Mouse (Mus musculus) liver, embryonic 14.5 days (tissue): Measurements from ENCODE around the gene Ifi27. TPM values are rescaled to one million over a fixed set of nuclear protein-coding genes. Genes with fewer than 3 reads are reported as not detected.

Experiments
- ATAC-seq: fragments of 200-750 bp; cut with Nextera tagmentation; 2 replicates; pipeline ENCODE4 v1.8.0; 2017; ENCODE audit warnings: moderate number of reproducible peaks, mild to moderate bottlenecking, moderate library complexity; ENCODE audit not compliant: insufficient read depth
- DNase-seq, 3 experiments: peaks; one replicate each; pipeline ENCODE4 v3.0.0-alpha.2; 2012 to 2013; ENCODE audit warnings: low read depth in 3 of 3, low spot score in 3 of 3
- H3K27ac ChIP-seq: fragments of 300-500 bp; sonication (generic); 2 replicates; pipeline ENCODE4 v1.5.1; 2014; ENCODE audit warnings: moderate library complexity, mild to moderate bottlenecking, control low read depth, inconsistent platforms
- H3K27me3 ChIP-seq: fragments of 300-500 bp; sonication (generic); 2 replicates; pipeline ENCODE4 v1.6.1; 2014; ENCODE audit warnings: mild to moderate bottlenecking, low read length, moderate library complexity; ENCODE audit not compliant: control insufficient read depth, insufficient read depth
- H3K36me3 ChIP-seq: fragments of 300-500 bp; sonication (generic); replicated peaks from 2 replicates; pipeline ENCODE4 v1.6.1; 2014; ENCODE audit warnings: low read depth; ENCODE audit not compliant: control insufficient read depth, insufficient read depth
- H3K4me1 ChIP-seq, 2 experiments: fragments of 200-500 bp in 1 of 2; fragments of 300-500 bp in 1 of 2; sonication (generic) in 1 of 2; replicated peaks; 2 replicates each; pipeline ENCODE4 v1.6.1; 2012 to 2014; ENCODE audit warnings: antibody characterized with exemption in 1 of 2, inconsistent platforms in 1 of 2, low read length in 1 of 2; ENCODE audit not compliant: control insufficient read depth in 2 of 2, insufficient read depth in 2 of 2
- H3K4me2 ChIP-seq: fragments of 300-500 bp; sonication (generic); 2 replicates; pipeline ENCODE4 v1.6.1; 2014; ENCODE audit warnings: low read depth, mild to moderate bottlenecking, control low read depth, moderate library complexity
- H3K4me3 ChIP-seq, 2 experiments: fragments of 200-500 bp in 1 of 2; fragments of 300-500 bp in 1 of 2; sonication (generic) in 1 of 2; 2 replicates each; pipeline ENCODE4 v1.5.1; 2012 to 2014; ENCODE audit warnings: low read depth in 2 of 2, low read length in 2 of 2, mild to moderate bottlenecking in 2 of 2, control low read depth in 1 of 2, inconsistent platforms in 1 of 2, moderate library complexity in 1 of 2; ENCODE audit not compliant: insufficient read depth in 1 of 2
- H3K9ac ChIP-seq: fragments of 300-500 bp; sonication (generic); replicated peaks from 2 replicates; pipeline ENCODE4 v1.6.1; 2014; ENCODE audit warnings: mild to moderate bottlenecking, control low read depth, moderate library complexity
- H3K9me3 ChIP-seq: fragments of 300-500 bp; sonication (generic); 2 replicates; pipeline ENCODE4 v1.6.1; 2016; ENCODE audit warnings: low read length, mixed read lengths; ENCODE audit not compliant: control insufficient read depth
- CTCF ChIP-seq: IDR thresholded peaks from 2 replicates; pipeline ENCODE4 v1.5.1; 2016; ENCODE audit warnings: antibody characterized with exemption, low read depth, control low read depth
- EP300 ChIP-seq: IDR thresholded peaks from 2 replicates; pipeline ENCODE4 v1.6.1; 2016; ENCODE audit warnings: antibody characterized with exemption, low read depth
- WGBS: fragments of 180-500 bp; shearing (Covaris S2); extraction: QIAGEN DNeasy Blood & Tissue Kit; methylation state at CpG from one replicate; pipeline ENCODE4 v1.1.7; 2014; ENCODE audit not compliant: insufficient replicate concordance; 5-methylcytosine and 5-hydroxymethylcytosine counted together
- polyA plus RNA-seq, 2 experiments: library from polyadenylated mRNA; depleted of rRNA in 1 of 2; stranded (reverse) in 1 of 2; unstranded in 1 of 2; fragments of >200 nt; fragmentation: Nextera tagmentation in 1 of 2; extraction: Ambion mirVana in 1 of 2; gene quantifications; 2 replicates each; pipeline versions ENCODE4 v1.2.1 to v1.2.3; 2012 to 2014

Ifi27 gene
- polyA plus RNA-seq, 2 experiments = 9.3 to 18.6 TPM

GRCm38 (mm10) chr12:103487276-103487675 is 53.3 kb downstream of the Ifi27 start:
- H3K9ac ChIP-seq = no peak overlapping the region
- DNase-seq (no peak), ATAC-seq (no peak)
- H3K4me2 ChIP-seq = no peak overlapping the region
- H3K36me3 ChIP-seq = no peaks in the 10 kb centered on the region
- no peak overlapping the region for H3K4me3 ChIP-seq
- no peak overlapping the region for H3K27ac ChIP-seq
- H3K4me1 ChIP-seq = no peaks in the 10 kb centered on the region
- H3K27me3 ChIP-seq = no peaks in the 10 kb centered on the region
- TF ChIP-seq CTCF (no peak), EP300 (no peak)
- no peaks in the 10 kb centered on the region for H3K9me3 ChIP-seq
- WGBS = 33% methylated on average over 4 of the region's 4 CpGs

DNA sequence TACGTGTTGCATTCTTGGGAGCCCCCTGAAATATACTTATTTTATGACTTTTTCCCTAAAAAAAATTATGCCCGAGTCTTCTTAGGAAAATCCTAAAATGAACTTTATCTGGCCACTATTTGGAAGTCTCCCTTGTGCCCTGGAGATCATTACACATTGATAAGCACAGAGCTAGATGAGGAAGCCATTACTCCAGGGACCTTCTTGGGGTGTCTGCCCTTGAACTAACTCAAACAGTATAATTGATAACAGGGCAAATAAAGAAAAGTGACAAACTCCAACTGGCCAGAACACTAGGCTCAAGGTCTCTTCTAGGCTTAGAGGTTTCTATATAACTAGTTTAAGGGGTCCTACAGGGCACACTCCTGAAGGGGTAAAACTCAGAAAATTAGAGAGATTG is 53.7 kb downstream of the Ifi27 start:
- Histone ChIP-seq H3K27me3 (no peaks in the 10 kb centered on the region), H3K4me1 (no peaks in the 10 kb centered on the region), H3K4me3 (no peak overlapping the region), H3K27ac (no peak overlapping the region), H3K4me2 (no peak overlapping the region), H3K36me3 (no peaks in the 10 kb centered on the region), H3K9ac (no peak overlapping the region), H3K9me3 (no peaks in the 10 kb centered on the region)
- DNase-seq (no peak), ATAC-seq (no peak)
- TF ChIP-seq CTCF (no peak), EP300 (no peak)
- 30% methylated on average over 2 of the region's 2 CpGs for WGBS

Other genes with a start within 250 kb of the Ifi27 start
- not detected in 2 replicates for gene Prima1, start 192.1 kb upstream of the Ifi27 start, polyA plus RNA-seq (2012; rRNA removed)
- gene Prima1, start 192.1 kb upstream of the Ifi27 start, polyA plus RNA-seq (2014; fragmentation: Nextera tagmentation; extraction: Ambion mirVana) = not detected in 2 replicates
- 0.09 TPM in 1 of 2 replicates, not detected in the other for gene Fam181a, start 123.2 kb upstream of the Ifi27 start, polyA plus RNA-seq (2012; rRNA removed)
- not detected in 2 replicates for gene Fam181a, start 123.2 kb upstream of the Ifi27 start, polyA plus RNA-seq (2014; fragmentation: Nextera tagmentation; extraction: Ambion mirVana)
- gene Asb2, start 78.2 kb upstream of the Ifi27 start, polyA plus RNA-seq (2012; rRNA removed) = 3.6 TPM in 2 replicates
- gene Asb2, start 78.2 kb upstream of the Ifi27 start, polyA plus RNA-seq (2014; fragmentation: Nextera tagmentation; extraction: Ambion mirVana) = 2.1 and 2.5 TPM in 2 replicates
- 12.0 and 13.3 TPM in 2 replicates for gene Otub2, start 45.5 kb upstream of the Ifi27 start, polyA plus RNA-seq (2012; rRNA removed)
- gene Otub2, start 45.5 kb upstream of the Ifi27 start, polyA plus RNA-seq (2014; fragmentation: Nextera tagmentation; extraction: Ambion mirVana) = 20.0 and 24.9 TPM in 2 replicates
- gene 9330161L09Rik, start 26.4 kb upstream of the Ifi27 start, polyA plus RNA-seq (2012; rRNA removed) = 0.10 and 0.15 TPM in 2 replicates
- gene 9330161L09Rik, start 26.4 kb upstream of the Ifi27 start, polyA plus RNA-seq (2014; fragmentation: Nextera tagmentation; extraction: Ambion mirVana) = 0.10 TPM in 1 of 2 replicates, not detected in the other
- 17.4 and 25.0 TPM in 2 replicates for gene Ddx24, start 8.4 kb upstream of the Ifi27 start, polyA plus RNA-seq (2012; rRNA removed)
- gene Ddx24, start 8.4 kb upstream of the Ifi27 start, polyA plus RNA-seq (2014; fragmentation: Nextera tagmentation; extraction: Ambion mirVana) = 38.3 and 44.1 TPM in 2 replicates
- gene Ifi27l2a, start 9.5 kb downstream of the Ifi27 start, polyA plus RNA-seq (2012; rRNA removed) = 5.2 and 7.6 TPM in 2 replicates
- 8.3 and 10.8 TPM in 2 replicates for gene Ifi27l2a, start 9.5 kb downstream of the Ifi27 start, polyA plus RNA-seq (2014; fragmentation: Nextera tagmentation; extraction: Ambion mirVana)
- gene Ifi27l2b, start 23.0 kb downstream of the Ifi27 start, polyA plus RNA-seq (2012; rRNA removed) = not detected in 2 replicates
- not detected in 2 replicates for gene Ifi27l2b, start 23.0 kb downstream of the Ifi27 start, polyA plus RNA-seq (2014; fragmentation: Nextera tagmentation; extraction: Ambion mirVana)
- 0.82 and 0.94 TPM in 2 replicates for gene Ppp4r4, start 98.1 kb downstream of the Ifi27 start, polyA plus RNA-seq (2012; rRNA removed)
- 0.79 and 1.3 TPM in 2 replicates for gene Ppp4r4, start 98.1 kb downstream of the Ifi27 start, polyA plus RNA-seq (2014; fragmentation: Nextera tagmentation; extraction: Ambion mirVana)
- gene Serpina10, start 197.2 kb downstream of the Ifi27 start, polyA plus RNA-seq (2012; rRNA removed) = 11.5 and 23.7 TPM in 2 replicates
- gene Serpina10, start 197.2 kb downstream of the Ifi27 start, polyA plus RNA-seq (2014; fragmentation: Nextera tagmentation; extraction: Ambion mirVana) = 29.3 and 30.0 TPM in 2 replicates
- gene Serpina6, start 223.0 kb downstream of the Ifi27 start, polyA plus RNA-seq (2012; rRNA removed) = 793 and 825 TPM in 2 replicates
- 1,383 and 1,635 TPM in 2 replicates for gene Serpina6, start 223.0 kb downstream of the Ifi27 start, polyA plus RNA-seq (2014; fragmentation: Nextera tagmentation; extraction: Ambion mirVana)
- gene Serpina16, start 241.9 kb downstream of the Ifi27 start, polyA plus RNA-seq (2012; rRNA removed) = 0.03 and 0.04 TPM in 2 replicates
- 0.06 and 0.11 TPM in 2 replicates for gene Serpina16, start 241.9 kb downstream of the Ifi27 start, polyA plus RNA-seq (2014; fragmentation: Nextera tagmentation; extraction: Ambion mirVana)